Comparison of ENCODE assay signal across 8 mouse cellular contexts in the genomic region with DNA sequence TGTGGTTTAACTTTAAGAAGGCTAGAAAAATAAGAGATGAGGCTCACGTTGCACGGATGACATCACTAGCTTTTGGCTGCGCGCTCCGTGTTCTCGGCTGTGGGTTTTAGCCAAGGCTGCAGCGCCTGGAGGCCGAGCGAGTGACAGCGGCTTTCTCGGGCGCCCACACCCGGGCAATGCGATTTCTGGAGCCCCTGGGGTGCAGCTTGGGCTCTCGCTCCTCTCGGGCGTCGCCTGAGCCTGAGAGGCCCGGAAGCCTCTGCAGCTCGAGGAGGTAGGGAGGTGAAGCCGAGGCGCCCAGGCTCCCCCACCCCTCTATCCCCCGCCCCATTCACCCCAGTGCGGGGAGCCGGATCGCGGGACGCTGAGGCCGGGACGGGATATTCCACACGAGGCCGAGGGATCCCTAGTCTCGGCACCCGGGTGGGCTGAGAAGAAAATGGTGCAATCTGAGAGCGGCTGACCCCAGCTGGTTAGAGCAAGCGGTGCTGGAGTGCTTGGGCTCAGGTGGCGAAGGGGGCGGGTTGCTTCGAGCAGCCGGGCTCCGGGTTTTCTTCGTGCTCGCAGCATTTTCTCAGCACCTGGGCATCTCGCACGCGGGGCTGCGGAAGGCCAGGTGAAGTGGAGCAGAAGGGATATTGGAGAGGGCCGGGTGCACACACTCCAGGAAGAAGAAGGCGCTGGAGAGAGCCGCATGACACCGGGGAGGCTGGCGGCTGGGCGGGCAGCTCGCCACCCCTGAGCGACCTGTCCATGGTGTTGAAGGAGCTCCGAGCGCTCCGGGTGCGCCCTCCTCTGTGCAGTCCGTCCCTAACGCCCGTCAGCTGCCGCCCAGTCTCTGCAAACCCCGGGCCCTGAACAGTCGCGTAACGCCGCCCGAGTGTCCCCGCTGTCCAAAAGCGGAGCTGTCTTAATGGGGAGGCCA. TPM values are rescaled to one million over a fixed set of nuclear protein-coding genes. Genes with fewer than 3 reads are reported as not detected.
DNase-seq lines count a peak whose midpoint lies in the region; ATAC-seq lines count a peak whose summit lies in the region.

No protein-coding gene starts in this region.

- DNase-seq in adrenal gland, postnatal 10 days = peak; percentile 79
- peak; percentile 73 for DNase-seq in embryo, embryonic 10 days (ENCODE audit: low spot score)
- DNase-seq in gastrocnemius, postnatal 10 days = peak; percentile 67
- peak; percentile 83 for DNase-seq in left cerebral cortex, adult 11 months (ENCODE audit: low spot score)
- DNase-seq in lung, postnatal 14 days = peak; percentile 31
- DNase-seq in right cerebral cortex, adult 2 months (ENCODE audit: low spot score in 2 of 2) = peak; percentile 90 to 92

- no peaks in the 10 kb centered on the region for H3K27me3 ChIP-seq in hindbrain, embryonic 16.5 days (replicated peaks; ENCODE audit: control insufficient read depth, insufficient read depth, low read length)

- H3K4me2 ChIP-seq in hindbrain, embryonic 16.5 days (ENCODE audit: low read length) = peak overlapping the region; percentile 87

- H3K9me3 ChIP-seq in hindbrain, embryonic 16.5 days (ENCODE audit: control insufficient read depth, low read length) = no peaks in the 10 kb centered on the region

- H3K36me3 ChIP-seq in hindbrain, embryonic 16.5 days (ENCODE audit: control insufficient read depth, insufficient read depth, low read length) = no peaks in the 10 kb centered on the region

- H3K27ac ChIP-seq in hindbrain, embryonic 16.5 days (ENCODE audit: low read depth, low read length) = peak overlapping the region; percentile 99

- peak; percentile 79 for ATAC-seq in hindbrain, embryonic 16.5 days
- ATAC-seq in monocyte, adult 5-6 weeks (replicated peaks; ENCODE audit: insufficient number of reproducible peaks, low FRiP score, low TSS enrichment, poor library complexity, severe bottlenecking) = no peak

- peak overlapping the region; percentile 77 for H3K4me3 ChIP-seq in hindbrain, embryonic 16.5 days (ENCODE audit: low read length)

- WGBS in hindbrain, embryonic 16.5 days = 0% methylated on average over 69 of the region's 71 CpGs

- peak overlapping the region; percentile 92 for H3K9ac ChIP-seq in hindbrain, embryonic 16.5 days (ENCODE audit: low read depth, low read length)

- H3K4me1 ChIP-seq in hindbrain, embryonic 16.5 days (ENCODE audit: control insufficient read depth, insufficient read depth, low read depth, low read length) = peaks cover 15% of the 10 kb centered on the region

RNA-seq across cellular contexts. Expression of a gene that starts 1.4 kb away (rescaled TPM):
- total RNA-seq in adrenal gland, postnatal 10 days (2021) = 10 to 100 TPM; 11.3 to 18.5 TPM
- total RNA-seq in gastrocnemius, postnatal 10 days (2021) = 1 to 10 TPM; 3.9 to 5.3 TPM
- polyA plus RNA-seq in hindbrain, embryonic 16.5 days (2015; fragmentation: Nextera tagmentation; extraction: Ambion mirVana) = 31.2 and 35.5 TPM in 2 replicates
- not detected in 3 replicates for total RNA-seq in monocyte, adult 5-6 weeks (2017)

Comparison
In these comparisons a context has a peak if more than half of its experiments do, and no peak if none do; other contexts are left out.
1. DNase-seq: peak in every context shown above with its lines; median percentile 91 in right cerebral cortex, adult 2 months; 83 in left cerebral cortex, adult 11 months; 79 in adrenal gland, postnatal 10 days; 73 in embryo, embryonic 10 days; 67 in gastrocnemius, postnatal 10 days; 31 in lung, postnatal 14 days.